Mouse (Mus musculus) lung, postnatal 0 days (tissue): ENCODE measurements around the gene Cdh13.

Experiments used
- CTCF ChIP-seq: IDR thresholded peaks from 2 replicates; pipeline ENCODE4 v1.5.1; 2016; ENCODE audit warnings: antibody characterized with exemption, mild to moderate bottlenecking
- EP300 ChIP-seq: IDR thresholded peaks from 2 replicates; pipeline ENCODE4 v1.6.1; 2016; ENCODE audit warnings: antibody characterized with exemption, mild to moderate bottlenecking, control low read depth

GRCm38 (mm10) chr8:118284112-118285029, 838 bp downstream of the Cdh13 start:
- TF ChIP-seq CTCF (no peak), EP300 (no peak)
